Mouse (Mus musculus): Measurements from ENCODE around the gene Ntrk2.

Ntrk2 gene

DNA sequence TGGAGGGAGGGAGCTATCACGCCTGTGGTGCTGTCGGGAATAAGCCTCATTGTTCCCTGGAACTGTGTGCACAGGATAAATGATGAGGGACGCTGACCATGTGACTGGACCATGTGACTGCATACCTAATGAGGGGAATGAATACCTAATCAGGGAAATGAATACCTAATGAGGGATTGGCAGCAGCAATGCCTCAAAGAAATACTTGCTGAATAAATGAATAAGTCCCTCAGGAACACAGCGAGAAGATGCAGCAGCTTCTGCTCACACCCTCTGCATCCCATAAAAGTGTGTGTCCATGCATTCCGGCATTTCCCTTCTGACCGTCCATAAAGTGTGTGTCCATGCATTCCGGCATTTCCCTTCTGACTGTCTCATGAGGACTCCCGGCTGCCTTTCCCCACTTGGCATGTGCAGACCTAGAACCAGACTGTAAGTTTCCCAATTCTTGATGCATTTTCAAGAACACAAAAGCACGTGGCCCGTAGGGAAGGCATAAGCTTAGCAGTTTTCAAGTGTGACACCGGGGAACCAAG, 338.0 kb downstream of the Ntrk2 start:
- DNase-seq = peak; percentile 59

DNA sequence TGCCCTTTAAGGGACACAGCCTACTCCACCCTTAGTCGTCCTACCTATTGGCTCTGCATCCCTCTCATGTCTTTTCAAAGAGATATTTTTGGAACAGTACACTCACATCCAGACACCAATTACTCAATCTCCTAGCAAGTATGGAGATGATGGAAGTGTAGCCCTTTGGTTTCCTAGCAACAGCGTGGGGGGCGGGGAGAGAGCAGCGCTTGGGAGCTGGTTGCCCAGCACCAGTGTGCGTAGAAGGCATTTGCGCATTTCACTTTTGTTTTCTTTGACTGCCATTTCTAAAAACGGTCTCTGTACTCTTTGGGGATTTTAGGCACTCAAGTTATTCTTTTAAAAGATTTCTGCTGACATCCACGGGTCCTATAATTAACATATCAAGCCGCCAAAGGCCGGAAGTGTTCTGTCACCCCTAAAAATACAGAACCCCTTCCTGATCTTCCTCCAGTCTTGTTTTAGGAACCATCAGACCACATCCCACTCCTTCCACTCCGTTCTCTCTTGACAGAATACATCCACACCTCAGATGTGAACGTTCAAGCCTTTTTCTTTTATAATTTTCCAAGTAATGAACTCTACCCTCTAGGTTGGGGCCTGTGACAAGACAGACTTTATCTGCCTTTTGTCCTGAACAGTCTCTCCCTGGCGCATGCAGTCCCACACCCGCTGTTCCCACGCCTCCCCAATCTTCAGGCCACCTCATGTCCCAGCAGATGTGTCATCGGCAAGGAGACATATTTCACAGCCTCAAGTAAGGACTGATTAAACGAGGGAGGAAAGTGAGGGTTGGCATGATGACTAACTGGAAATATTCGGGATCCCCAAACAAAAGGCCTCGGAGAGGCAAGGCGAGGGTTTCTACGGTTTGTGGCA, 339.5 kb downstream of the Ntrk2 start:
- peak; percentile 90 for DNase-seq

DNA sequence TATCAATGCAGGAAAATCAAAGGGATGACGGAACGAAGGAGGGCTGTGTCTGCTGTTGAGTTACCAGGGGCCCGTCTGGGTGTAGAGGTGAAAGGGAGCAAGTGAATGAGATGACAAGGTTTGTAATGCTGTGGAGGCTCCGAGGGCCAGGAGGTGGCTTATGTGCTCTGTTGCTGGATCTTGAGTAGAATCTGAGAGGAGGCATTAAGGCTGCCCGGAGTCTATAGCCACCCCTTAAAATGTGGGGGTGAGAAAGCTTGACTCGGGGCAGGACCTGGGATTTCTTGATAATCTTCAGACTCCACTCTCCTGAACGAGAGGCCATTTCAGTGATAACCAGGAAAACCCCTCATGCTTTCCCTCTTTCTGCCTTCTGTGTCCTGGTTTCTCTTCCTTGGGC, 340.2 kb downstream of the Ntrk2 start:
- DNase-seq = no peak

DNA sequence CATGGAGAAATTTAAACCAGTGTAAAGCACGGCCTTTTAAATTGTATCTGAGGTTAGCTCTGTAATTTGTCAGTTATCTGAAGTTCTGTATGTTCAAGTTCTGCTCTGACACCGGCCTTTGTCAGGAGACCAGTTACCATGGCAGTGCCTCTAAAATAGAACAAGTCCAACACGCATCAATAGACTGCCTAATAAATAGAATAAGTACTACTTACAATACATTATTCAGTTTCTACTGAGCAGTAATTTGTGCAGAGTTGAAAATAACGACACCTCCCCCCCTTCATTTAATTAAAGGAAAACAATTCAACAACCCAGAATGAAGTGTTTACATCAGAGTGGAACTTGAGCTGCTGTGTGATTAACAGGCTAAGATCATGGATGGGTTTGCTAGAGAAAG, 341.6 kb downstream of the Ntrk2 start:
- DNase-seq = no peak

DNA sequence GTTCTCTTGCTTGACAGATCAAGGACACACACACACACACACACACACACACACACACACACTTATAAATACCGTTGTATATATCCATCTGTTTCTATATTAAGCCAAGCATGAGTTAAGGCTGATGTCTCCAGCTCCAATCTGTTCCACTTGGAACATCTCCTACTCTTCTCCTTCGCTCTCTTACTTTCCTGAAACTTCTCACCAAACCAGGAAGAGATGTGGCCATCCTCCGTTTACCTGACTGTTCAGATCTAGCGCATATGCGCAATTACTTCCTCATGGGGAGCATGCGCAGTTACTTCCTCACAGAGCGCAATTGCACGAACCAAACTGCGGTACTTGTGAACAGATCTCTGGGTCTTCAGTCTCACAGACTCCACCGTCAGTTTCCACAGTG, 342.4 kb downstream of the Ntrk2 start:
- DNase-seq = no peak

DNA sequence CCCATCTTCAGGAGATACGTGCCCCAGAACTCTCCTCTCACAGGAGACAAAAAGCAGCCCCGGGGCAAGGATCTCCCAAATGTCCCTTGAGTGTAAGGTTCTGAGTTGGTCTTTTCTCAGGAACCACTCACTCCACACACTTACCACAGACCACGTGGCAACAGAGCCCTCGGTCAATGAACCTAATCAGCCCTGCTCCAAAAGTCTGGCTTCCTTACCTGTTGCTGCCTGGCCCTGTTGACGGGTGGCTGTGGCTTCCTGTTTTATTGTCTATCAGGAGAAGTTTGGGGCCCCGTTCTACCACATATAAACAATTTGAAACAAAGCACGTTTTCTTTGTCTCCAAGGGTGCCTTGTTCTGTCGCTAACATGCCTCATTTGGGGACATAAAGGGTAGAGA, 357.6 kb downstream of the Ntrk2 start:
- no peak for DNase-seq

DNA sequence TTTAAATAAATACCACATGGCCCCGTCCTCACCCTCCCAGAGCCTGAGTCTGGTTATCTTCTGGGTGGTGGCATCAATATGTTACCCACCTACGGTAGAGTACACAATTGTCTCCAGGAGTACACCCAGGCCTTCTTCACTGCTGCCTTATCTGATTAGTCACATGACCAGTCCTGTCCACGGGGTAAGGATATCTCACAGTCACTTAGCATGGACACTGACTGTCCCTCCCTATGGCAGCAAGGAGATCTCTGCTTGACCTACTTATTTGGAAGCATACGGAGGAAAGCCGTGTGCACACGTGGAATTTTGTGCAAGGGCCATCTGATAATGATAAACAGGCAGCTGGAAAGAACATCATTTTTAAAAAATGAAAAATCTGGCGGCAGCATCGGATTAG, 367.5 kb downstream of the Ntrk2 start:
- no peak for DNase-seq

DNA sequence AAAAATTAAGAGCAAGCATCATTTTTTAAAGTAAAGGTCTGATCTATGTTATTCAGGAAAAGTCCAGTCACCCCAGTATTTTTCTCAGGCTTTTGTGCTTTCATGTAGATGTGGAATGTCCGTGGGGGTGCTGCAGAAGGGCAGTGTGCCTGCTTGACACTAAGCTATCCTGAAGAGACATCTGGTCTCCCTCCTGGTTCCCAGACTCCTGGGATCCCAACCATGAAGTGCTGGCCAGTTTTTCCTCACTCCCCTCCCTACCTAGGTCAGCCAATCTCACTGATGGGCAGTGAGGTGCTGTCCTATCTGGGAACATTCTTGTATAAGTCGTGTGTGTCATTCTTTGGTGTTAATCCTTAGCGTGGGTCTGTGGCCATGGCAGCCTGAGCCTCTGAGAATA, 369.7 kb downstream of the Ntrk2 start:
- DNase-seq = no peak

DNA sequence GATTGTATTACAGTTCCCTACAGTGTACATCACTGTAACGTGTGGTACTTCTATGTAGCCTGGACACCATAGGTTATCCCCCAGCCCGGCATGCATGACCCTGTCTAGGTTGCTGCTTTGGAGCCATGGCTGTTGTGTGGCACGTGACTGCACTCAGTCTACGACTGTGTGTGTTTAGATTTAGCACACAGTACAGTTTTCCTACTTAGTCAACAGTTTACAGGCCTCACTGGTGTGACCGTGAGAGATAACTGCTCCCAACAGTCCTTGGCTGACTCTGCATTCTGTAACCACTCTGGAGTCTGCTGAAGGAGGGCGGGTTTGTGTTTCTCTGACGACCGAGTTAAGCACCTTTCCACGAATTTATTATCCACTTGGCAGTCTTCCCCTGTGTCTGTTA, 370.1 kb downstream of the Ntrk2 start:
- no peak for DNase-seq

DNA sequence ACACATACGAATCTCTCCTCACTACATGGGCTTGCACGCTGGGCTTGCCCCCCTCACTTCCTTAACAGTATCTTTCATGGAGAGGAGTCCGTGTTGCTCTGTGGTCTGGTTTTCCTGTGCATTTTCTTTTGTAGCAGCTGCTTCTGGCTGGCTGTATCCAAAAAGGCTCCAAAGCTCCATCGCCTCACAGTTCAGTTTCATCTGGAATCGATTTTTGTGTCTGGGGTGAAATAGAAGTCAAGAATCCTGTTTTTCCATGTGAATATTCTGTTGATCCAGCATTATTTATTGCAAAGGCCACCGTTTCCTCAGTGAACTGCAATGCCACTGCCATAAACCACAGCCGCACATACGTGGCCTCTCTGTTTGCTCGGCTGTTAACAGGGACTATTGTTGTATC, 370.6 kb downstream of the Ntrk2 start:
- no peak for DNase-seq

DNA sequence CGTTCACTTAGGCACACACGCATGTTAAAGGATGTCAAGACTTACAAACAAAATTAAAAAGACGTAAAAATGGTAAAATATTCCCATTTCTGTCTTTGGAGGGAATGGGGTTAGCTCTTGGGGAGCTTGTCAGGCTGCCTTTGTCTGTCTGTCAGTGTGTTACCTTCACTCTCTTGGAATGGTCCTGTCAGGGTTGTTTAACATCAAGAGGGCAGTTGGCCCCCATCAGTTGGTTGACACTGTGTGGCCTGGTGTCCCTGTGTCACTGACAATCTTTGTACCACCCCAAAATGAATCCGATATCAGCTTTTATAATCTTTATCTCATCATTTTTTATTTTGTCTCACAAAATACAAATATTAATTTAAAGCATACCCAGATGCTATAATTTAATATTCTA, 373.6 kb downstream of the Ntrk2 start:
- no peak for DNase-seq

DNA sequence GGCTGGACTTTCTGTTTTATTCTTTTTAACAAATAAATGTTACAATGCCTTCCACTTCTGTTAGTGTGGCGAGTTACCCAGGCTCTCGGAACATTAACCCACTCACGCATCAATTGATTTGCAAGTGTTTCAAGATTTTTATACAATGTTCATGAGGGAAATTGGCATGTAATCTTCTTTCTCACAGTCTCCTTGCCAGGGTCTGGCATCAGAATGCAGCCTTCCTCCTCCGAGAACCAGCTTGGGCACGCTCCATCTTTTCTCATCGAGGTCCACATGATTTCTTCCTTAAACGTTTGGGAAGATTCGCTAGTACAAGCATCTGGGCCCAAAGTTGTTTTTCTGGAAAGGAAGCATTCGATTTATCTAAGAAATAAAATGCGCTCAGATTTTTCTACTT, 374.4 kb downstream of the Ntrk2 start:
- DNase-seq = peak; percentile 55

DNA sequence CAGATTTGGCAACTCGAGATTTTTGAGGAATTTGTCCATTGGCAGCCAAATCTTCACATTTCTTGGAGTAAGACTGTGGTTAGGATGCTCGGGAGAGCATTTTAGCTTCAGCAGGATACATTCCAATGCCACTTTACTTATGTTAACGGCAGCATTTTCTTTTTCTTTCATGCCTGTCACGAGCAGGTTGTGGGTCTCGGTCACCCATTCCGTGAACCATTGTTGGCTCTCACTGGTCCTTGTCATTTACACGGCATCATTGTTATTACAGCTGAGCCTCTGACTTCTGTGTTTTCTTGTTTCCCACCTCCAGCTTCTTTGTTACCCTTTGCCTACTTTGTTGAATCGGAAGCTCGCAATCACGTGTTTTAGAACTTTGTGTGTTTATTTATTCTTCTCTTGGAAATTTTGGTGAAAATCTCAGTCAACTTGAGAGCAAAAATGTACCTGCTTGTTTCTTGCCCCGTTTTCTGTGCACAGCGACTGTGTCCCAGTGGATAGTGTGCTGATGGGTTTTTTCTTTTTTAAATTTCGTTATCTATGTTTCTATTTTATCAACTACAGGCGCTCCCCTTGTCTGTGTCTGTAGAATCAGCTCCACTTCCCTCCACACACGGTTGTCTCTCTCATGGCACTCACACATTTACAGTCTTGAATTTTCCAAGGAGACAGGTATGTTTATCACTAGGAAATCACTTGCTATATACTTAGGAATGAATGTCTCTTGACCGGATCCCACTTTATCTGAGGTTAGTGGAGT, 375.0 kb downstream of the Ntrk2 start:
- DNase-seq = no peak

DNA sequence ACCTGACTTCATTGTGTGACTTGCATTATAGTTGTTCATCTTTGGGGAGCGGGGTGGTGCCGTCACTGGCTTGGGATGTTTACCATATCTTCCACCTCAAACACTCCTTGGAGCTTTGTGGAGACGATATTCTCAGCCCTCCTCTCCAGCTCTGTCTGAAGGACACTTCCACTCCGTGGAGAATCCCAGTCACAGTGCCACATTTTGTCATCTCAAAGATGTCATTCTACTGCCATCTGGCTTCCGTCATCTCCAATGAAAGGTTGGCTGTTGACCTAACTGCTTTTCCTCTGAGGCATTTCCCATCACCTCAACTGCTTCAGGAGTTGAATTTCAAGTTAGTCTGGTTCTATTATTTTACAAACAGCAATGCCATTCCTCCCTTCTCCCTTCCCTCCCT, 376.3 kb downstream of the Ntrk2 start:
- DNase-seq = no peak

Measured in right cerebral cortex, postnatal 25 days (tissue).